Mouse (Mus musculus) right cerebral cortex, postnatal 4 days (tissue): ENCODE data around the gene Ric3.

Experiments used
- DNase-seq: peaks from one replicate; pipeline ENCODE4 v3.0.0-alpha.2; 2022

The Ric3 gene

GRCm38 (mm10) chr7:109000315-109000954 lies 82.7 kb downstream of the Ric3 start:
- no peak for DNase-seq

DNA sequence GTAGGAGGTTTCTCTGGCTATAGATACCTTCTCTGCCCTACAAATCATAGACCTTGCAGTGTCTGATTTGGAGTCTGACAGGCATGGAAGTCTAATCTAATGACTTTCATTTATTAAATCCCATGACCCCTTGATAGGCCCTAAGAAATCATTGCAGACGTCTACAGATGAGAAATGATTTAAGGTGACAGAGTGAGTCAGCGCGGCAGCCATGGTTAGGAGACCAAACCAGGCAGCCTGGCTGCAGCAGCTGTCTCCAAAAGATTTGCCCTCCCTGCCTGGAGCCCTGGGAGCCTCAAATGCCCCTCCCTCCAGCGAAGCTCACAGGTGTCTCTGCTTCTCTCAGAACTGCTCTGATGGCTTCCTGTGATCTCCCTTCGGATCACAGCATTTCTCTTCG lies 87.0 kb downstream of the Ric3 start:
- DNase-seq: no peak

GRCm38 (mm10) chr7:108993881-108994291 lies 89.2 kb downstream of the Ric3 start:
- no peak for DNase-seq

DNA sequence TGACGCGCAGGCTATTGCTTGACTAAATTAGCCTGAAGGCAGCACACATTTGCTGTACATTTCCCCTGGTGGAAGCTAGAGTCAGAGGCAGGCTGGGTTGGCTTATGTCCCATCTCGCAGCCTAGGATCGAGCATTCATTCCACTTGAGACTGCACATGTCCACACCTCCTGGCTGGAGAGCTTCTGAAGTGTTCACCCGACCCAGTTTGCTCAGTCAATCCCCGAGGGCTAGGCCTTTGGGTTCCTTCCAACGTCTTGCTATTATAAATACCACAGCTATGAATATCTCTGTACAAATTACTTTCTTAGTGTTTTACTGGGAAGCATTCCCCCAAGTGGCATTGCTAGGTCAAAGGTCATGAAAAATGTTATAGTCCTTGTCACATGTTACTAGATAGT lies 89.9 kb downstream of the Ric3 start:
- DNase-seq: no peak

GRCm38 (mm10) chr7:108991207-108991606 lies 91.9 kb downstream of the Ric3 start:
- no peak for DNase-seq

DNA sequence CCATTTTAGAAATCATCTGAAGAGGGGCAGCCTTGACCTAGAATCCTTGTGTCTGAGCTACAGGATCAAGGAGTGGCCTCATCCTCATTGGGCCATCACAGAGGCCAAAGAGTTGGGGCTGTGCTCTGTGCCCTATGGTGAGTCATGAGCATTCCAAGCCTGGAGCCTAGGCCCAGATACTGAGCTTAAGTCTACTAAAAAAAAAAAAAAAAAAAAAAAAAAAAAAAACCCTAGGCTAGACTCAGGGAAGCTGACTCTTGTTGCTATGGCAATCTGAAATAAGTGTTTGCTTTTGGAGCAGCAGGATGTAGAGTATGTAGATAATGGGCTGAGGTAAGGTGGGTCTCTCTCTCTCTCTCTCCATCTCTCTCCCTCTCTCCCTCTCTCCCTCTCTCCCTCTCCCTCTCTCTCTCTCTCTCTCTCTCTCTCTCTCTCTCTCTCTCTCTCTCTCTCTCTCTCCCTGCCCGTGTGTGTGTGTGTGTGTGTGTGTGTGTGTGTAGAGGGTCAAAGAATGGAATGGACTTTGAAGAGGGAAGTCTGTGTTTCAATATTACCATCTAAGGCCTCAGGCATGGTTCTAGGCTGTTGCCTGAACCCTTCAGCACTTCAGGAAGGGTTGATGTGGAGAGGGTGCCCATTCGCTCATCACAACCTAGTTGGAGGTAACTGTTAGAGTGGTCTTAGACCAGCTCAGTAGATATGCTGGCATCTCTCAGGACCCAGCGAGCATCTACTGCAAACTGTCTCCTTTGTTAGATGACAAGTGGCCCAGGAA lies 97.0 kb downstream of the Ric3 start:
- DNase-seq: no peak
